Mouse (Mus musculus) Patski (cell line): ENCODE results near the gene Lrch4. TPM values are rescaled to one million over a fixed set of nuclear protein-coding genes. Genes with fewer than 3 reads are reported as not detected.

ENCODE experiments used
- ATAC-seq: fragments of 100-300 bp; one replicate; pipeline ENCODE4 v1.8.0; 2021
- CTCF ChIA-PET: fragments of 350-600 bp; sonication (Branson Sonifier 250); formaldehyde crosslinking; loops from one replicate; lab custom pipeline; 2022; ENCODE audit warnings: inconsistent platforms; lab: Charles Lee
- POLR2A ChIA-PET: fragments of 350-600 bp; sonication (Branson Sonifier 250); formaldehyde crosslinking; loops from one replicate; lab custom pipeline; 2022; ENCODE audit warnings: antibody characterized with exemption, inconsistent platforms; lab: Charles Lee
- DNase-seq: peaks from one replicate; pipeline ENCODE4 v3.0.0-alpha.2; 2011; ENCODE audit warnings: low read depth, low spot score
- H3K27me3 ChIP-seq: fragments of 371-371 bp; one replicate; pipeline ENCODE4 v1.5.1; 2021
- CTCF ChIP-seq: fragments of 100-300 bp; IDR thresholded peaks from one replicate; pipeline ENCODE4 v1.5.1; 2021
- in situ Hi-C: fragments of 300-500 bp; cut with MboI; formaldehyde crosslinking; loops from 3 replicates; pipeline ENCODE4 v1.11.1; 2018; ENCODE audit warnings: low pct_unique_long_range_greater_than_20kb, mixed read lengths
- polyA plus RNA-seq: library from polyadenylated mRNA; unstranded; gene quantifications from one replicate; pipeline ENCODE4 v1.2.3, GENCODE M21; 2021

Gene Lrch4
- polyA plus RNA-seq, 1 experiment from 2014 or later: 31.0 TPM

- in situ Hi-C loops: no loop called here
- CTCF ChIA-PET: interaction anchor here (0.9 kb wide), 1 partner anchor 54 kb away, joined by 3 read pairs; no protein-coding TSS in a partner anchor
- no peaks in the 10 kb centered on the region for H3K27me3 ChIP-seq
- POLR2A ChIA-PET: interaction anchor here (1.0 kb wide), 1 partner anchor 67 kb away, joined by 5 read pairs; no protein-coding TSS in a partner anchor
- TF ChIP-seq CTCF: no peak
- DNase-seq: no peak
- ATAC-seq: no peak
These were observed 30.7 kb upstream of the Lrch4 start for GRCm38 (mm10) chr5:137598100-137598826.

DNA sequence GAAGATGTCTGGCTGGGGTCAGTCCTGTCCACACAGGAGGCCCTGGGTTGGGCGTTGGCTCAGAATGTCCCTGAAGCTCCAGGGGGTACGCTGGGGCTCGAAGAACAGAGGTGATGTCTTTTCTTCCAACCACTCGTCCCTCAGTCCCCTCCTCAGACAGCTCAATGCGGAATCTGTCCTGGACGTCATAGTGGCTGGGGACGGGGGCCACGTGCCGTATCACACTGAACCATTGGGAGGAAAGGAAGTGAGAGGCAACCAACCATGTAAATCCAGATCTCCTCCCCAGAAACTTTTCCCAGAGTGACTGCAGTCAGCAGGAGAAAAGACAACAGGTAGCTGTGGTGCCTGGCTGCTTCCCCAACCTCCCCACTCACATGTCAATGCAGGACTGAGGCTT is 29.3 kb upstream of the Lrch4 start:
- CTCF ChIA-PET: interaction anchor here (0.7 to 1.8 kb wide), 5 partner anchors 50 to 98 kb away, joined by 3 to 5 read pairs (median 4); partner anchors contain the start of gene Pop7
- in situ Hi-C loops: no loop called here
- POLR2A ChIA-PET: interaction anchor here (0.5 to 2.3 kb wide), 6 partner anchors 10 to 497 kb away, joined by 3 to 8 read pairs (median 6); partner anchors contain the start of genes Epo and Pcolce
- TF ChIP-seq CTCF: no peak
- H3K27me3 ChIP-seq: no peaks in the 10 kb centered on the region
- ATAC-seq (no peak), DNase-seq (no peak)

GRCm38 (mm10) chr5:137600281-137600618 is 28.7 kb upstream of the Lrch4 start:
- TF ChIP-seq CTCF: no peak
- in situ Hi-C loops: loop anchor here (5.0 kb wide), 2 partner anchors 52 to 68 kb away; partner anchors contain the start of genes Epo and Gnb2
- DNase-seq: no peak
- no peaks in the 10 kb centered on the region for H3K27me3 ChIP-seq
- CTCF ChIA-PET: interaction anchor here (0.6 to 1.8 kb wide), 6 partner anchors 50 to 1720 kb away, joined by 3 to 5 read pairs (median 4); partner anchors contain the start of gene Pop7
- peak; percentile 36 for ATAC-seq
- POLR2A ChIA-PET: interaction anchor here (0.6 to 2.3 kb wide), 7 partner anchors 9 to 111 kb away, joined by 3 to 8 read pairs (median 4); partner anchors contain the start of genes Epo, Pcolce and Pop7

DNA sequence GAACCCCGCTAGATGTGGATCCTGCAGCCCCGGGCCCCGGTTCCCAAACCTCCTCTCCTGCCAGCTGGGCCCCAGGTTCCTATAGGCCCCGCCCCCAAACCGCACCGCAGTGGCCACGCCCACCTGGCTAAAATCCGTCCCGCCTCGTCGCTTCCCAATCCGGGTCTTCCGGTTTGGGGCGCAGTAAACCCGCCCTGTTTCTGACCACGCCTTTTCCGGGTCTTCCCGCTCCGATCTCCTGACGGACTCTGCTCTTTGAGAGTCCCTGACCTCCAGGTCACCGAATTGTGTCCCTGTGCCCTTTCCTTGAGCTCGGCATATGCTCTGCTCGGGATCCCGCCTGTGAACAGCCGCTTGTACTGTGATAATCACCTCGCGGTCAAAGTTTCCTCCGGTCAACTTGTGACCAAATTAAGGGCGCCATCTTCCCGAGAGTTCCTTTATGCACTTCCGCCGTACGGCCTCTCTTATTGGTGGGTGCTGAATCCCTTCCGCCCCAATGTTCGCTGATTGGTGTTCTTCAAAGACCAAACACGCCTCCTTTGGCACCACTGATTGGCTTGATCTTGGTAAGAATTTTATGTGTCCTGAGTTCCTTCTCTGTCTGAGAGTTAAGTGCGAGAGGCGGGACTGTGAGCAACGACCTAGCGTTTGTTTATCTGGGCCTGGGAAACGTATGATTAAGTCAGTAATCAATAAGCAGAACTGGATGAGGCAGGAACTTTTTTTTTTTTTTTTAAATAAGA is 28.1 kb upstream of the Lrch4 start, which contains the start of gene Mospd3:
Mospd3 (minus strand) TSS at position 440 of the 746 bp plus-strand sequence.
- ChIA-PET CTCF (interaction anchor here (0.6 to 1.8 kb wide), 4 partner anchors 49 to 1720 kb away, joined by 3 to 5 read pairs (median 4); partner anchors contain the start of gene Pop7), POLR2A (interaction anchor here (0.9 to 2.3 kb wide), 7 partner anchors 9 to 98 kb away, joined by 3 to 8 read pairs (median 4); partner anchors contain the start of genes Epo, Pcolce and Pop7)
- TF ChIP-seq CTCF: no peak
- ATAC-seq (peak; percentile 89), DNase-seq (peak; percentile 95)
- H3K27me3 ChIP-seq: no peaks in the 10 kb centered on the region
- in situ Hi-C loops: loop anchor here (5.0 kb wide), 2 partner anchors 52 to 68 kb away; partner anchors contain the start of genes Epo and Gnb2

GRCm38 (mm10) chr5:137601365-137601729 is 27.6 kb upstream of the Lrch4 start:
- no peak for TF ChIP-seq CTCF
- ChIA-PET CTCF (no interaction called here), POLR2A (interaction anchor here (0.9 to 2.3 kb wide), 3 partner anchors 10 to 70 kb away, joined by 4 to 8 read pairs (median 5); partner anchors contain the start of gene Epo)
- H3K27me3 ChIP-seq: no peaks in the 10 kb centered on the region
- in situ Hi-C loops: loop anchor here (5.0 kb wide), 2 partner anchors 51 to 69 kb away; partner anchors contain the start of genes Epo and Gnb2
- ATAC-seq (no peak), DNase-seq (no peak)

DNA sequence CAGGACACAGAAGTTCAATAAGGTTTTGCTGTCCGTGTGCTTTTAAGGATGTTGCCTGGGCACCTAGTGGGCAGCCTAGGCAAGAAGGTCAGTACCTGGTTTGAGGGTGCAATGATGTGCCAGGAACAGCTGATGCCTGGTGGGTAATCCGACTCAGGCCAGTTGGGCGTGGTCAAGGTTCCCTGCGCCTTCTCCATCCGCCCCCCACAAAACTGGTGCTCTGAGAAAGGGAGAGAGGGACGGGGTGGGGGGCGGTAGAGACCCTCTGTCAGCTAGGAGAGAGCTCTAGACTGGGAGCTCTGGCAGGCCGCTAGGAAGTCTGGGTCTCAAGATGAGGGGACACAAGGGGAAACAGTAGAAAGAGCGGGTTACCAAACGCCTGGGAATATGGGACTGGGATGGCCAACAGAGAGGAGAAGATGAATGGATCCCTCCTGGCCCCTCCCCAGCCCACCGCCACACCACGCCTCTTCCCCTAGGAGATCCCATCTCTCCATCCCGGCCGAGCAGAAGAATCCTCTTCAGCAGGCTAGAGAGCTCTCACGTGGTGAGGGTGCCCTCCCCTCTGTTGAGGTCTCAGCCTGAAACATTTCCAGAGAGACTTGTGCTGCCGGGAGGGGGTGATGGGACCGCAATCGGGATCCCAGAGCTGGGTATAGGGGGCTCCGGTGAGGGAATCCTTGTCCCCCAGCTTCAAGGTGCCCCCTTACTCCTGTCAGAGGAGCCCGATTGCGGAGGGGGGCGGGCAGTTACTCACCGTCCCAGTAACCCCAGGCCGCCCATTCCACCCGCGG is 20.9 kb upstream of the Lrch4 start:
- ChIA-PET CTCF (no interaction called here), POLR2A (interaction anchor here (1.2 kb wide), 1 partner anchor 106 kb away, joined by 3 read pairs; the partner anchor contains the start of gene Pop7)
- DNase-seq (no peak), ATAC-seq (no peak)
- TF ChIP-seq CTCF: no peak
- H3K27me3 ChIP-seq: no peaks in the 10 kb centered on the region
- in situ Hi-C loops: no loop called here

DNA sequence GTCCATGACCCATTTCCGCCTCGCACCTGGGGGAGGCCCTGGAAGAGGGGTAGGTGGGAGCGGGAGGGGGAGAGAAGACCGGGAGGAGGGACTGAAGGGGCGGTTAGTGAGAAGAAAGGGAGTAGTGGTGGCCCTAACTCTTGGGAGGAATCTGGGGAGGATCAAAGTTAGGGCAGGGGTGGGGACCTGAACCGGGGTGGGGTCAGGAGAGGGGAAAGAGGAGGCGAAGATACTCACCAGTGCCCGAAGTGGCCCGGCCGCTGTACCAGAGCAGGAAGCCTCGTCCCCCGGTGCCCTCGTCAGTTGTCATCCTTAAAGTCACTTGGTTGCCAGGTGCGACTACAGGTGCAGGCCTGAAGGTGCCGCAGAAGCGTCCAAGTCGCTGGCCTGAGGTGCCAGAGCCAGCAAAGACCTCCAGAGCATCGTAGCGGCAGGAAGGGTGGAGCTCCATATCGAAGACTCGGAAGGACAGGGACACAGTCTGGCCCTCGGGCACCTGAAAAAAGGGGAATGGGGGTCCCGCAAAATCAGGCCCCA is 20.2 kb upstream of the Lrch4 start:
- no peak for DNase-seq
- H3K27me3 ChIP-seq: no peaks in the 10 kb centered on the region
- ATAC-seq: no peak
- ChIA-PET POLR2A (interaction anchor here (0.6 to 1.2 kb wide), 5 partner anchors 9 to 140 kb away, joined by 3 to 6 read pairs (median 3); partner anchors contain the start of gene Pop7), CTCF (interaction anchor here (1.0 to 1.1 kb wide), 2 partner anchors 43 to 106 kb away, joined by 3 to 5 read pairs; partner anchors contain the start of gene Pop7)
- in situ Hi-C loops: no loop called here
- TF ChIP-seq CTCF: no peak

GRCm38 (mm10) chr5:137609292-137609691 is 19.6 kb upstream of the Lrch4 start:
- ChIA-PET CTCF (interaction anchor here (1.0 to 1.1 kb wide), 2 partner anchors 43 to 107 kb away, joined by 3 to 5 read pairs; partner anchors contain the start of gene Pop7), POLR2A (interaction anchor here (0.6 to 1.2 kb wide), 6 partner anchors 10 to 139 kb away, joined by 3 to 6 read pairs (median 3); partner anchors contain the start of gene Pop7)
- ATAC-seq (no peak), DNase-seq (no peak)
- H3K27me3 ChIP-seq: no peaks in the 10 kb centered on the region
- in situ Hi-C loops: no loop called here
- no peak for TF ChIP-seq CTCF

- POLR2A ChIA-PET: interaction anchor here (1.0 to 2.0 kb wide), 4 partner anchors 10 to 78 kb away, joined by 3 to 7 read pairs (median 4); no protein-coding TSS in a partner anchor
- in situ Hi-C loops: no loop called here
- TF ChIP-seq CTCF: no peak
- no peaks in the 10 kb centered on the region for H3K27me3 ChIP-seq
- ATAC-seq: no peak
- CTCF ChIA-PET: interaction anchor here (1.1 kb wide), 1 partner anchor 38 kb away, joined by 3 read pairs; no protein-coding TSS in a partner anchor
- no peak for DNase-seq
These were observed 18.9 kb upstream of the Lrch4 start for GRCm38 (mm10) chr5:137610056-137610455.
